Mouse (Mus musculus) lung, adult 10 weeks (tissue): Measurements from ENCODE around the gene Gm10134. TPM values are rescaled to one million over a fixed set of nuclear protein-coding genes. Genes with fewer than 3 reads are reported as not detected.

Experiments used
- polyA plus RNA-seq: library from polyadenylated mRNA; stranded (reverse); fragments of 350-450 nt; fragmentation: Illumina TruSeq; extraction: RNeasy Lipid Tissue Mini Kit (QIAGEN cat#74804); gene quantifications from one replicate; pipeline ENCODE4 v1.2.3, GENCODE M21; 2014; ENCODE audit warnings: low read depth, low replicate concordance; ENCODE audit not compliant: insufficient read depth

Gene Gm10134
- not detected for polyA plus RNA-seq

DNA sequence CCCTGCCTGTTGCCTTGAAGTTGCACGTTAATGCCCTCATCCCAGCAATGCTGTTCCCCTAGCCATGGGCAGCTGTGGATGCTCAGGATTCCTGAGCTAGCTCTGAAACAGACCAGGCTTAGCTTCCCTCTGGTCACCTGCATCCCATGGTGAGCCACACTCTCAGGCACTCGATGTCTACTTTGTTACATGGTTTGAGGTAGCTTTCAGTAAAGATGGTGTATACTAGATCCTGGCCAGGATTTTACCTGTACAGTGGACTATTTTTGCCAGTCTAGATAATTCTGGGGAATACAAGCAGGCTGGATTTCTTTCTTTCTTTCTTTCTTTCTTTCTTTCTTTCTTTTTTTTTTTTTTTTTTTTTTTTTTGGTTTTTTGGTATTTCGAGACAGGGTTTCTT lies at the start of gene Gm10134:
Gene Gm10134, plus strand, starts transcription at position 301 of the 400 bp plus-strand sequence.

DNA sequence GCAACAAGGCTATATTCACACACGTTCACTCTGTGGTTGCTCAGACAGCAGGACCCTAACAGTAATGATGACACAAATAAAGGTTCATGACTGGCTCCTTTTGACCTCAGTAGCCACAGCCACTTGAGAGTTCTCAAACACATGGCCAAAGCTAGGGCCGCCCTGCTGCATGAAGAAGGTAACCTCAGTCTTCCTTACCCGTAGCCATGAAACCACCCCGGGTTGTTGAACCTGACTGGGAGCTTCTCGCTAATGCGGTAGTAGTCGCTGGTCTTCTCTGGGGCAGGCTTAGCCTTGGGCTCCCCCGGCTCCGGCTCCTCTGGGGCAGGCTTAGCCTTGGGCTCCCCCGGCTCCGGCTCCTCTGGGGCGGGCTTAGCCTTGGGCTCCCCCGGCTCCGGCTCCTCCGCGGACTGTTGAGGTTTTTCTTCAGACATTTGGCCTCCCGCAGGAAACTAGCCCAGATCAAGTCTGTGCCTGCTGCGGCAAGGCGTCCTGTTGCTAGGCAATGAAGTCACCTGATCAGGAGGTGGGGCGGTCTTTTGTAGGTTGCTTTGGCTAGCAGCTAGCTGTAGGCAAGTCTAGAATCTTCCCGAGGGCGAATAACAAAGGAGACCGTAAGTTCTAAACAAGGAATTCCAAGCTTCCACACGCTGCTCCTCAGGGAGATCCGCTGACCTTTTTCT lies 39.9 kb upstream of the Gm10134 start, which contains the start of gene 1700007K13Rik:
Gene 1700007K13Rik, minus strand, starts transcription at position 497 of the 683 bp plus-strand sequence.

DNA sequence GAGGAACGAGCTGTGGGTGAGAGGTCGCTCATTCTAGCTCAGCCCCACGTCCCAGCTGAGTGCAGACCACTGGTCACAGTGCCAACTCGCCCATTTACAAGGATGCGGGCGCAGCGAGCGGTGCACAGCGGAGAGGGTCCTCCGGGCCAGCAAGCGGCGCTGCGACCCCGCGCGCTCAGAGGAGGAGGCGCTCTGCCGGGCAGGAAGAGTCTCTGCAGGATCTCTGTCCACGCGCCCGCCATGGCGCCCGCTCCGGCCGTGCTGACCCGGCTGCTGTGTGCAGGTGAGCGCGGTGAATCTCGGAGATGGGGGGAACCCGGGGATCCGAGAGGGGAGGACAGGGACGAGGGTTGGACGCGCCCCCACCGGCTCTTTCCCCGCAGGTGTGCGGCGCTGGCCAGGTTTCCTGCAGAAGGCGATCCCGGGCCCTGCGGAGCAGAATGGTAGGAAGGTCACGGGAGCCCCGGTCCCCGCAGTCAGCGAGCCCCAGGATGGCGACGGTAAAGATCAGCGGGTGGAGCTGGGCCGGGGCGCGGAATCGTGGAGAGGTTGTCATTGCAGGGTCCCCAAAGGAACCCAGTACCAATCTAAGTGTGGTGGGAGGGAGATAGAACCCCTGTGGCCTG lies 37.9 kb upstream of the Gm10134 start, which contains the start of gene Mrps2:
Gene Mrps2, plus strand, starts transcription at position 207 of the 626 bp plus-strand sequence.

DNA sequence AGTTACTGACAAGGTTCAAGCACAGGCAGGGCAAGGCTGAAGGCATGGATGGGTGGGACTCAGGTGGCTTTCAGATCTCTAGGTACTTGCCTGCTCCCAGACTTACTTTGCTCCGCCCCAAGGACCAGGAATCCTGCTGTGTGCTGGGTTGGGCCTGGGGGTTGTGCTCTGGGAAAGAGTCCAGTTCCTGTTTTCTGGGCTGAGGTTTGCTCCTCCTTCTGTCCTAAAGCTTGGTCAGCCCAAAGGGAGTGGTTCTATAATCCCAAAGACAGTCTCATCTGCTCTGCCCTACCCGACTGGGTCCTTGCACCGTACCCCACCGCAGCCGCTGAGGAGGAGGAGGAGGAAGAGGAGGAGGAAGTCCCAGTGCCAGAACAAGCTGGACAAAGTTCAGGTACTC lies 9.2 kb upstream of the Gm10134 start, which contains the start of gene Gbgt1:
Gene Gbgt1, plus strand, starts transcription at position 221 of the 400 bp plus-strand sequence.

DNA sequence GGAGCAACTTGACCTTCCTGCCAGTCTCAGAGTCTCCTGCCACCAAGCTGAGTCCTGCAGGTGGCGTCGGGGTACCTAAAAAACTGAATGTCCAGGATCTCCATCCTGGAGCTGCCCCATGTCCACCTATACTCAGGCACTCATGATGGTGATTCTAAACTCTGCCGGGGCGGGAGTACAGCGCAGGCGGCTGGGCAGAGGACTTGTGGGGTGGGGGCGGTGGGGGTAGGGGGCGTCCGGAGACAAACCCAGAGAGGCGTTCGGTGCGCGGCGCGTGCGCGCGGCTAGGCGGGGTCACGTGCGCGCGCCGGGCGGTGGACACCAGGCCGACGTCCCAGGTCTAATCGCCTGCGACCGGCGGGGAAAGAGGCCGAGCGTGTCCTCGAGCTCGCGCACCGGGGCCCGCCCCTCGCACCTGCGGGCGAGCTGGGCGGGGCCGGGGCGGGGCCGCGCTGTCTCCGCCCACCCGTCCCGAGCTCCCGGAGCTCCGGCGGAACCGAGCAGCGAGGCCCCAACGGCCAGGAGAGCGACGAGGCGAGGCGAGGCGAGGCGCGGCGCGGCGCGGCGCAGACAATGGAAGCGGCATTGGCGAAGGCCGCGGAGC lies 7.0 kb downstream of the Gm10134 start, which contains the start of gene Ralgds:
Gene Ralgds, plus strand, starts transcription at position 328 of the 604 bp plus-strand sequence.

Other genes with a start within 250 kb of the Gm10134 start
- gene Ppp1r26, start 59.3 kb upstream of the Gm10134 start, polyA plus RNA-seq: 2.1 TPM
- 35.3 TPM for gene 1700007K13Rik, start 39.8 kb upstream of the Gm10134 start, polyA plus RNA-seq
- 11.3 TPM for gene Mrps2, start 38.0 kb upstream of the Gm10134 start, polyA plus RNA-seq
- gene Gbgt1, start 9.2 kb upstream of the Gm10134 start, polyA plus RNA-seq: 1.2 TPM
- 14.7 TPM for gene Ralgds, start 7.0 kb downstream of the Gm10134 start, polyA plus RNA-seq
- gene Cel, start 57.3 kb downstream of the Gm10134 start, polyA plus RNA-seq: not detected
- 13.6 TPM for gene Gtf3c5, start 77.7 kb downstream of the Gm10134 start, polyA plus RNA-seq
- 0.18 TPM for gene Gfi1b, start 115.9 kb downstream of the Gm10134 start, polyA plus RNA-seq
- 4.4 TPM for gene Tsc1, start 135.1 kb downstream of the Gm10134 start, polyA plus RNA-seq
- gene Spaca9, start 193.6 kb downstream of the Gm10134 start, polyA plus RNA-seq: 21.6 TPM
- gene Ak8, start 194.1 kb downstream of the Gm10134 start, polyA plus RNA-seq: 5.4 TPM